Mouse (Mus musculus): ENCODE data around the gene Kcna3. TPM values are rescaled to one million over a fixed set of nuclear protein-coding genes. Genes with fewer than 3 reads are reported as not detected.

Kcna3 gene
- total RNA-seq (2021) = 10 to 100 TPM; 13.8 to 17.1 TPM
- long read RNA-seq, experiment 1, partial matches to known transcripts = 0 of 2 reads
- long read RNA-seq, experiment 1, other reads (novel, unspliced or antisense) = 0 of 2 reads
- long read RNA-seq, experiment 2, partial matches to known transcripts = 0 of 1 reads
- long read RNA-seq, experiment 2, other reads (novel, unspliced or antisense) = 0 of 1 reads

GRCm38 (mm10) chr3:107035521-107036457 is at the start of gene Kcna3:
Gene Kcna3 (plus strand): TSS chr3:107036169.
- peak; percentile 61 to 65 for DNase-seq (ENCODE audit: low spot score in 2 of 2)

- DNase-seq (ENCODE audit: low spot score in 2 of 2) = no peak
Measured at GRCm38 (mm10) chr3:106991334-106991733, 44.6 kb upstream of the Kcna3 start.

- no peak for DNase-seq (ENCODE audit: low spot score in 2 of 2)
Measured at GRCm38 (mm10) chr3:106995347-106995746, 40.6 kb upstream of the Kcna3 start.

- no peak for DNase-seq (ENCODE audit: low spot score in 2 of 2)
Measured at GRCm38 (mm10) chr3:106996186-106996585, 39.8 kb upstream of the Kcna3 start.

GRCm38 (mm10) chr3:106998370-106998769 is 37.6 kb upstream of the Kcna3 start:
- DNase-seq (ENCODE audit: low spot score in 2 of 2) = no peak

- DNase-seq (ENCODE audit: low spot score in 2 of 2) = no peak
Measured at GRCm38 (mm10) chr3:107000165-107000564, 35.8 kb upstream of the Kcna3 start.

GRCm38 (mm10) chr3:107002249-107003123 is 33.5 kb upstream of the Kcna3 start:
- DNase-seq (ENCODE audit: low spot score in 2 of 2) = no peak

- peak in 1 of 2 experiments; percentile 21 for DNase-seq (ENCODE audit: low spot score in 2 of 2)
Measured at GRCm38 (mm10) chr3:107009329-107010076, 26.5 kb upstream of the Kcna3 start.

- DNase-seq (ENCODE audit: low spot score in 2 of 2) = peak; percentile 15 to 64
Measured at GRCm38 (mm10) chr3:107018286-107018685, 17.7 kb upstream of the Kcna3 start.

- no peak for DNase-seq (ENCODE audit: low spot score in 2 of 2)
Measured at GRCm38 (mm10) chr3:107031547-107031946, 4.4 kb upstream of the Kcna3 start.

- no peak for DNase-seq (ENCODE audit: low spot score in 2 of 2)
Measured at GRCm38 (mm10) chr3:107034776-107035175, 1.2 kb upstream of the Kcna3 start.

- peak; percentile 29 to 34 for DNase-seq (ENCODE audit: low spot score in 2 of 2)
Measured at GRCm38 (mm10) chr3:107036458-107037039, 580 bp downstream of the Kcna3 start.

- peak; percentile 18 to 21 for DNase-seq (ENCODE audit: low spot score in 2 of 2)
Measured at GRCm38 (mm10) chr3:107037105-107037504, 1.1 kb downstream of the Kcna3 start.

GRCm38 (mm10) chr3:107037536-107038155 is 1.7 kb downstream of the Kcna3 start:
- peak; percentile 5 to 12 for DNase-seq (ENCODE audit: low spot score in 2 of 2)

- no peak for DNase-seq (ENCODE audit: low spot score in 2 of 2)
Measured at GRCm38 (mm10) chr3:107038156-107038536, 2.2 kb downstream of the Kcna3 start.

GRCm38 (mm10) chr3:107038661-107039223 is 2.8 kb downstream of the Kcna3 start:
- DNase-seq (ENCODE audit: low spot score in 2 of 2) = peak; percentile 53 to 78

- DNase-seq (ENCODE audit: low spot score in 2 of 2) = peak; percentile 7 to 15
Measured at GRCm38 (mm10) chr3:107039306-107039705, 3.3 kb downstream of the Kcna3 start.

GRCm38 (mm10) chr3:107040408-107040807 is 4.4 kb downstream of the Kcna3 start:
- DNase-seq (ENCODE audit: low spot score in 2 of 2) = peak in 1 of 2 experiments; percentile 13

- DNase-seq (ENCODE audit: low spot score in 2 of 2) = peak in 1 of 2 experiments; percentile 12
Measured at GRCm38 (mm10) chr3:107041718-107042117, 5.7 kb downstream of the Kcna3 start.

Measured in layer of hippocampus, postnatal 14 days (tissue).